Mouse (Mus musculus): ENCODE measurements around the gene Msrb3. TPM values are rescaled to one million over a fixed set of nuclear protein-coding genes. Genes with fewer than 3 reads are reported as not detected.

Gene Msrb3
- total and polyA plus RNA-seq, 3 experiments = 0.15 TPM; not detected in 1

DNA sequence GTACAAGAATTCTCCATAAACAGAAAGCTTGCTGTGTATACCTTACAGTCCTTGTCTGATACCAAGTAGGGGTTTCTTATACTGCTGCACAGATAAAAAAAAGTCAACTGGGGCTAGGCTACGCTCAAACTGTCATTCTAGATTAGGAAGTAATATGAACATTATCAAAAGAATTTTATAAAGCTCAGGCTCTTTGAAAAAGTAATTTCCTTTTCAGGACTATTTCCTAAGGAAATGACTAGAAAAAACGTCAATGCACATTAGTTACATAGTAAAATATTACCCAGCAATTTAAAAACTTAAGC lies 40.0 kb upstream of the Msrb3 start:
- TF ChIP-seq POLR2AphosphoS5 (IDR thresholded peaks at IDR 0.05; ENCODE audit: borderline replicate concordance, low read depth, low read length) (no peak), ETS1 (IDR thresholded peaks at IDR 0.05; ENCODE audit: low read depth, low read length) (no peak), EP300 (IDR thresholded peaks at IDR 0.05; ENCODE audit: low read depth in 1 of 2, low read length in 2 of 2) (peak; percentile 22 to 58; a peak in 1 of 4 replicates), GATA1 (IDR thresholded peaks at IDR 0.05; ENCODE audit: low read depth, low read length) (0 out of 2 replicates have a peak, but pooled peaks have one; percentile 31), SIN3A (IDR thresholded peaks at IDR 0.05; ENCODE audit: low read length) (peak; percentile 24; the same call in 1 of the 2 replicates), ZNF384 (IDR thresholded peaks at IDR 0.05; ENCODE audit: low read depth, low read length) (peak; percentile 75)
- no peak overlapping the region for H3K27ac ChIP-seq (ENCODE audit: control insufficient read depth, low read depth, low read length)
- peak; percentile 37 for DNase-seq (ENCODE audit: low read depth, low spot score)

DNA sequence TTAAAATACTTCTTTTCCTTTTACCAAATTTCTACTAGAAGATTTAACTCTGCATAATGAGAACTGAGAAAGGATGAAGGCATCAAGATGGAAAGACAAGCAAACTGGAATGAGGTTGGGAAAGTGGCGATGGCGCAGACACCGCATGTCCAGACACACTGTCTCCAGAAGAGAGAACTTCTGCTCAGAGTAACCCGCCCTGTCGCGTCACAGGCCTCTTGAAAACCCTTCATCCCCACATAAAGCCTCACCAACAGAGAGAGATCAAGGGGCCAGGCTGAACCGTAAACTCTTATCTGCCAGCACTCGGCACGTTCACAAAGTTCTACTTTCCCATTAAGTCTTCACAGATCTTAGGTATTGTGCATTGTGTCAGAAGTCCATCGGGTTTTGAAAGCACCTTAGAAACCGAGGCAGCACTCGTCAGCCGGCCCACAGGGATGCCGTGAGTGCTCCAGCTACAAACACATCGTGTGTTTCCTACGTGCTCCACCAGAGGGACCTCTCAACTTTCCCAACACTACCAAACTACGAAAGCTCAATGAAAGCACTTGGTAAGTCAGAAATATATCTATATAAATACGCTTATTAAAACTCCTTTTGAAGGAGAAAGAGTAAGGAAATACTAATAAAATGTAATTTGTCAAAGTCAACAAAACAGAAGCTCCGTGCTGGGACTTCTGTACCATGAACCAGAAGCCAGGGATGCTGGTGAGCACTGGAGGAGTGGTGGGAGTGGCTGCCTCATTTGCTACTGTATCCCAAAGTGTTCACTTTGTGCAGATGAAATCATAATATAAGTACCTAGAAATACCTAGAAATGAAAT lies 39.4 kb upstream of the Msrb3 start:
- peak; percentile 31; the same call in 1 of the 2 replicates for TF ChIP-seq ZC3H11A (IDR thresholded peaks at IDR 0.05; ENCODE audit: low read depth, low read length)
- TF ChIP-seq CHD1 (IDR thresholded peaks at IDR 0.05; ENCODE audit: low read depth, low read length) = no peak
- peak; percentile 37 to 56 (median 45) for TF ChIP-seq CTCF (IDR thresholded peaks at IDR 0.05 in 2 of 3, conservative IDR thresholded peaks at IDR 0.05 in 1 of 3; ENCODE audit: control insufficient read depth in 1 of 3, insufficient read depth in 1 of 3, low read depth in 2 of 3, low read length in 3 of 3, poor library complexity in 1 of 3, severe bottlenecking in 1 of 3)
- TF ChIP-seq SIN3A (IDR thresholded peaks at IDR 0.05; ENCODE audit: low read length) = 0 out of 2 replicates have a peak, but pooled peaks have one; percentile 31
- TF ChIP-seq SMC3 (IDR thresholded peaks at IDR 0.05; ENCODE audit: low read depth, low read length) = peak; percentile 54
- peak; percentile 47 for TF ChIP-seq RAD21 (IDR thresholded peaks at IDR 0.05; ENCODE audit: low read depth, low read length)
- H3K27me3 ChIP-seq (ENCODE audit: control insufficient read depth in 1 of 2, insufficient read depth in 2 of 2, low read length in 2 of 2) = no peaks in the 10 kb centered on the region
- peaks cover 8 to 21% of the 10 kb centered on the region in 2 experiments for H3K4me1 ChIP-seq (ENCODE audit: control insufficient read depth in 1 of 2, insufficient read depth in 2 of 2, low read length in 2 of 2)
- H3K4me3 ChIP-seq (ENCODE audit: control insufficient read depth in 1 of 2, insufficient read depth in 1 of 2, low read depth in 2 of 2, low read length in 2 of 2) = no peak overlapping the region
- H3K36me3 ChIP-seq (ENCODE audit: control insufficient read depth in 1 of 2, insufficient read depth in 2 of 2, low read length in 2 of 2) = peaks cover 12 to 21% of the 10 kb centered on the region in 2 experiments
- peaks cover 12% of the 10 kb centered on the region for H3K79me2 ChIP-seq (ENCODE audit: control insufficient read depth, insufficient read depth, low read length, poor library complexity)
- no peaks in the 10 kb centered on the region for H3K9me3 ChIP-seq (replicated peaks; ENCODE audit: insufficient read depth, low read length)
- DNase-seq (ENCODE audit: low read depth, low spot score) = peak; percentile 57
- H3K27ac ChIP-seq (ENCODE audit: control insufficient read depth, low read depth, low read length) = no peak overlapping the region
- H3K9ac ChIP-seq (ENCODE audit: control insufficient read depth, low read depth, low read length, poor library complexity, severe bottlenecking) = no peak overlapping the region

More for the DNA sequence above, 40.0 kb upstream of the Msrb3 start:
- no peaks in the 10 kb centered on the region for H3K27me3 ChIP-seq (ENCODE audit: control insufficient read depth in 1 of 2, insufficient read depth in 2 of 2, low read length in 2 of 2)
- no peak overlapping the region for H3K4me3 ChIP-seq (ENCODE audit: control insufficient read depth in 1 of 2, insufficient read depth in 1 of 2, low read depth in 2 of 2, low read length in 2 of 2)
- peaks cover 12% of the 10 kb centered on the region for H3K79me2 ChIP-seq (ENCODE audit: control insufficient read depth, insufficient read depth, low read length, poor library complexity)
- peaks cover 14 to 21% of the 10 kb centered on the region in 2 experiments for H3K36me3 ChIP-seq (ENCODE audit: control insufficient read depth in 1 of 2, insufficient read depth in 2 of 2, low read length in 2 of 2)
- H3K9ac ChIP-seq (ENCODE audit: control insufficient read depth, low read depth, low read length, poor library complexity, severe bottlenecking) = no peak overlapping the region
- H3K4me1 ChIP-seq (ENCODE audit: control insufficient read depth in 1 of 2, insufficient read depth in 2 of 2, low read length in 2 of 2) = peaks cover 8 to 22% of the 10 kb centered on the region in 2 experiments
- H3K9me3 ChIP-seq (replicated peaks; ENCODE audit: insufficient read depth, low read length) = no peaks in the 10 kb centered on the region

DNA sequence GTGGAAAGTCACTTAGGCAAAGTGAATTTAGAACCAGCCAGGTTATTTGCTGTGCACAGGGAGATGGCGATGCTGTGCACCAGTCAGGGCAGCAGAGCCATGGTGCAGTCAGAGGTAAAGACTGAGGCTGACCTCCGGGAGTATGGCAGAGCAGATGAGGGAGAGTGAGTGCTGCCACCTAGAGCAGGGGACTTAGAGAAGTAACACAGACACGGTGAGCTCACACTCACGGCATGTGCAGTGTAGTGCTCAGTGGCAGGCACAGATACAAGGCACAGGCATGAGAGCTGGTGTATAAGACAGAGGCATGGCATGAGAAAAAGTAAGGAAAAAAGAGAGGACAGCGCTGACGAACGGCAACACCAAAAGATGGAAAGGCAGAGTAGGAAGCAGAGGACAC lies 30.6 kb upstream of the Msrb3 start:
- Histone ChIP-seq H3K27me3 (ENCODE audit: control insufficient read depth in 1 of 2, insufficient read depth in 2 of 2, low read length in 2 of 2) (no peaks in the 10 kb centered on the region), H3K27ac (ENCODE audit: control insufficient read depth, low read depth, low read length) (no peak overlapping the region), H3K36me3 (ENCODE audit: control insufficient read depth in 1 of 2, insufficient read depth in 2 of 2, low read length in 2 of 2) (peaks cover 0 to 20% of the 10 kb centered on the region in 2 experiments; a peak in 2 of 4 replicates), H3K4me3 (ENCODE audit: control insufficient read depth in 1 of 2, insufficient read depth in 1 of 2, low read depth in 2 of 2, low read length in 2 of 2) (no peak overlapping the region), H3K79me2 (ENCODE audit: control insufficient read depth, insufficient read depth, low read length, poor library complexity) (no peaks in the 10 kb centered on the region), H3K4me1 (ENCODE audit: control insufficient read depth in 1 of 2, insufficient read depth in 2 of 2, low read length in 2 of 2) (no peaks in the 10 kb centered on the region), H3K9me3 (replicated peaks; ENCODE audit: insufficient read depth, low read length) (no peaks in the 10 kb centered on the region), H3K9ac (ENCODE audit: control insufficient read depth, low read depth, low read length, poor library complexity, severe bottlenecking) (no peak overlapping the region)
- DNase-seq (ENCODE audit: low read depth, low spot score) = no peak
- TF ChIP-seq KAT2A (conservative IDR thresholded peaks at IDR 0.05; ENCODE audit: low read depth, low read length) (no peak), UBTF (IDR thresholded peaks at IDR 0.05; ENCODE audit: borderline replicate concordance, insufficient read depth, low read depth, low read length) (no peak), POLR2AphosphoS5 (IDR thresholded peaks at IDR 0.05; ENCODE audit: borderline replicate concordance, low read depth, low read length) (no peak), MYB (IDR thresholded peaks at IDR 0.05; ENCODE audit: low read depth, low read length) (no peak)

Data from MEL (cell line).